Mouse (Mus musculus) heart, embryonic 13.5 days (tissue): Measurements from ENCODE around the gene Atp2b2. TPM values are rescaled to one million over a fixed set of nuclear protein-coding genes. Genes with fewer than 3 reads are reported as not detected.

Experiments used
- ATAC-seq: fragments of 200-750 bp; cut with Nextera tagmentation; 2 replicates; pipeline ENCODE4 v1.8.0; 2017; ENCODE audit warnings: moderate TSS enrichment; ENCODE audit not compliant: insufficient number of reproducible peaks, low FRiP score, low TSS enrichment; ENCODE audit errors: extremely low read depth
- H3K27ac ChIP-seq: fragments of 300-500 bp; sonication (generic); replicated peaks from 2 replicates; pipeline ENCODE4 v1.5.1; 2015; ENCODE audit warnings: moderate library complexity, mild to moderate bottlenecking, inconsistent platforms
- H3K27me3 ChIP-seq: fragments of 300-500 bp; sonication (generic); replicated peaks from 2 replicates; pipeline ENCODE4 v1.6.1; 2015; ENCODE audit warnings: mild to moderate bottlenecking, inconsistent platforms
- H3K36me3 ChIP-seq: fragments of 300-500 bp; sonication (generic); 2 replicates; pipeline ENCODE4 v1.6.1; 2015; ENCODE audit warnings: mild to moderate bottlenecking, inconsistent platforms
- H3K4me1 ChIP-seq: fragments of 300-500 bp; sonication (generic); 2 replicates; pipeline ENCODE4 v1.6.1; 2015; ENCODE audit warnings: inconsistent platforms
- H3K4me2 ChIP-seq: fragments of 300-500 bp; sonication (generic); 2 replicates; pipeline ENCODE4 v1.6.1; 2015; ENCODE audit warnings: inconsistent platforms, mild to moderate bottlenecking, moderate library complexity
- H3K4me3 ChIP-seq: fragments of 300-500 bp; sonication (generic); 2 replicates; pipeline ENCODE4 v1.5.1; 2015; ENCODE audit warnings: moderate library complexity, mild to moderate bottlenecking, inconsistent platforms
- H3K9ac ChIP-seq: fragments of 300-500 bp; sonication (generic); 2 replicates; pipeline ENCODE4 v1.6.1; 2015; ENCODE audit warnings: inconsistent platforms, mild to moderate bottlenecking, moderate library complexity
- H3K9me3 ChIP-seq: fragments of 300-500 bp; sonication (generic); 2 replicates; pipeline ENCODE4 v1.6.1; 2016; ENCODE audit warnings: inconsistent platforms
- WGBS: fragments of 180-500 bp; shearing (Covaris S2); methylation state at CpG from one replicate; pipeline ENCODE4 v1.1.7; 2015; ENCODE audit warnings: mixed read lengths; 5-methylcytosine and 5-hydroxymethylcytosine counted together
- polyA plus RNA-seq: library from polyadenylated mRNA; unstranded; fragments of >200 nt; fragmentation: Nextera tagmentation; extraction: Ambion mirVana; gene quantifications from 2 replicates; pipeline ENCODE4 v1.2.1, GENCODE M21; 2015

Gene Atp2b2
- polyA plus RNA-seq, 1 experiment from 2014 or later, result 0.07 TPM

DNA sequence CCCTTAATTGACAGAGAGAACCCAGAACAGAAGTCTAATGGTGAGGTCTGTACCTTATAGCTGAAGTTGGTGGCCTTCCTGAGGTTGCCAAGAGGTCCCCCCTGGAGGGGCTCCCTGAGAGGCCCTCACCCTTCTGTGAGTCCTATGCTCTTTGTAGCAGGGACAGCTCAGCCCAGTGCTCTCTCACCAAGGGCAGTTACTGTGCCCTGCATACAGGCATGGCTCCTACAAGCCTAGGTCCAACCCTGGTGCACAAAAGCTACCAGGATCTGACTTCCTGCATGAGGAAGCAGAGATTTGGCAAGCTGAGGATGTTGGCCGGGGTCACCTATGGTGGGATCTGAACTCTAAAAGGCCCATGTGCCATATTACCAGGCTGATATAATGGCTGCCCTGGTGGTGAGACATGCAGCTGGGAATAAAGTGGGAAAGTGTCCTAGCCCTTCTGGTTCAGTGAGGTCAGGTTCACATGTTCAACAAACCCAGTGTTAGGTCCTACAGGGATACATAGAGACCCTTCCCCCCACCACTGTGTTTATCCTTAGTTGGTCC, 186.2 kb downstream of the Atp2b2 start:
- 74% methylated on average over 1 of the region's 1 CpGs for WGBS
- Histone ChIP-seq H3K4me2 (no peak overlapping the region), H3K27me3 (peaks cover 25% of the 10 kb centered on the region), H3K27ac (no peak overlapping the region), H3K4me1 (no peaks in the 10 kb centered on the region), H3K4me3 (no peak overlapping the region), H3K9me3 (no peaks in the 10 kb centered on the region), H3K36me3 (no peaks in the 10 kb centered on the region), H3K9ac (no peak overlapping the region)
- ATAC-seq, result no peak

DNA sequence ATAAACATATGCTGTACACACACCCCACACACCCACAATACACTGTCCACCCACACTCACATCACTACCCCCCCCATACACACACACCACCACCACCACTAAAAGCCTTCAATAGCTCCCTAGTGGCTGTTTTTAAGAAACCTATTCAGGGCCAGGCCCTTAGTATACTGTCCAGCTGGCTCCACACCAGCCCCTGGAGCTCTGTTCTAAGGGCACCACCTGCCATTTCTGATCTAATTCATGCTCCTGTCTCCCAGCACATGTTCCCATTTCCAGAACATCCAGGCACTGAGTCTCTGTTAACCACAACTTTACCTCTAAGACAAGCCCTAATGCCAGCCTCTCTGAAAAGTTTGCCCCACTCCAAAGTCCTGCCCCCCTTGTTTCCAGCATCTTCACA, 186.8 kb downstream of the Atp2b2 start:
- no peak for ATAC-seq
- no peaks in the 10 kb centered on the region for H3K9me3 ChIP-seq

GRCm38 (mm10) chr6:113852318-113852717, 190.1 kb downstream of the Atp2b2 start:
- Histone ChIP-seq H3K9me3 (no peaks in the 10 kb centered on the region), H3K27ac (no peak overlapping the region), H3K9ac (no peak overlapping the region), H3K4me2 (no peak overlapping the region), H3K4me3 (no peak overlapping the region), H3K36me3 (no peaks in the 10 kb centered on the region), H3K4me1 (no peaks in the 10 kb centered on the region), H3K27me3 (peaks cover 10% of the 10 kb centered on the region)
- ATAC-seq, result no peak
- WGBS, result 11% methylated on average over 3 of the region's 3 CpGs

More for the DNA sequence above, 186.8 kb downstream of the Atp2b2 start:
- Histone ChIP-seq H3K9ac (no peak overlapping the region), H3K4me2 (no peak overlapping the region), H3K27ac (no peak overlapping the region), H3K4me3 (no peak overlapping the region), H3K4me1 (no peaks in the 10 kb centered on the region), H3K27me3 (peaks cover 21% of the 10 kb centered on the region), H3K36me3 (no peaks in the 10 kb centered on the region)

DNA sequence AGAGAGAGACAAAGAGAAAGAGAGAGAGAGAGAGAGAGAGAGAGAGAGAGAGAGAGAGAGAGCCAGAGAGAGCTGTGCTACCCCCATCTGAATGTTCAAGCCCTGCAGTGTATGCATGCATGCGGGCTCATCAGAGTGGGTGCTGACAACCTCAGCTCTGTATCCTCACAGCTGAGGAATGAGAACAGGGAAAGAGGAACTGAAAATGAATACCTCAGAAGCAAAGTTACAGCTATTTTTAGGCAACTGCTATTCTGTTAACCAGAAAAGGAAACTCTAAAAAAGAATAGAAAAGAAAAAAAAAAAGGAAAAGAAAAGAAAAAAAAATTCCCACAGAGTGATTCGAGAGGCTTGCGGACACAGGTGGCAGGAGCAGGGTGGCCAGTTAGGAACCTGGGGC, 192.6 kb downstream of the Atp2b2 start:
- H3K4me1 ChIP-seq, result no peaks in the 10 kb centered on the region

DNA sequence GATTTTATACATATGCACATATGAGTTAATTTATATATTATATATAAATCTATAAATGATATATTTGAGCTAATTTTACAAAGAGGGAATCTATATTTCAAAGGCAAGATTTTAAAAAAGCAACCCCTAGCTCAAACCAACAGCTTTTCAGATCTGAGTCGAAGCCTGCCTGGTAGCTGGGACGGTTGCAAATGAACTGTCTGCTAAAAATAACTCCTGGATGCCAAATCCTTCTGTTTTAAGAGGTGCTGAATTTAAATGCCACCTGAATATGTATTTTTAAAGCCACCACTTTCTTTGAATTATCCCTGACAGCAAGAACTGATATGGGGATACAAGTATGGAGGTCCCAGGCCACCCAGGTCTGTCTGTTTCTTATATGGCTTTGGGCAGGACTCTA, 193.8 kb downstream of the Atp2b2 start:
- H3K4me2 ChIP-seq, result no peak overlapping the region
- H3K9ac ChIP-seq, result no peak overlapping the region
- no peaks in the 10 kb centered on the region for H3K9me3 ChIP-seq
- WGBS, result 57% methylated on average over 2 of the region's 2 CpGs
- no peaks in the 10 kb centered on the region for H3K36me3 ChIP-seq
- peaks cover 19% of the 10 kb centered on the region for H3K27me3 ChIP-seq
- H3K4me3 ChIP-seq, result no peak overlapping the region
- ATAC-seq, result no peak
- no peaks in the 10 kb centered on the region for H3K4me1 ChIP-seq
- no peak overlapping the region for H3K27ac ChIP-seq

More for the DNA sequence above, 192.6 kb downstream of the Atp2b2 start:
- Histone ChIP-seq H3K4me2 (no peak overlapping the region), H3K9me3 (no peaks in the 10 kb centered on the region), H3K9ac (no peak overlapping the region), H3K4me3 (no peak overlapping the region), H3K36me3 (no peaks in the 10 kb centered on the region), H3K27ac (no peak overlapping the region), H3K27me3 (peaks cover 21% of the 10 kb centered on the region)
- 79% methylated on average over 3 of the region's 3 CpGs for WGBS
- ATAC-seq, result no peak

DNA sequence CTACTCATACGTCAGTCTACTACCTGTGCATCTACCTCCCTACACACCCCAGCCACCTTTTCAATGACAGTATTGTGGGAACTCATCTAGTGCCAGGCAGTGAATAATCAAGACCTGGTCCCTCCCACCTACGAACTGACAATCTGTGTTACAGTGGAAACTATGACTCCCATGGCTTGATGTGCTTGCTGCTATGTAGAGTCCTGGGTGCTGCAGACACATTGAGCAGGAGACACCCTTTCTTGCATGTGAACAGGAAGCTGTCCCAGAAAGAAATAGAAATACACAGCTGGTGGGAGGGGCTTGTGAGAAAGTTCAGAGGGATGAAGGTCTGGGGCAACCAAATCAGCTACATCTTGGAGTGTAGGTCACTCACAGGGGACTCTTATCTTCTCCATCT, 195.3 kb downstream of the Atp2b2 start:
- Histone ChIP-seq H3K9me3 (no peaks in the 10 kb centered on the region), H3K4me2 (no peak overlapping the region), H3K9ac (no peak overlapping the region), H3K4me3 (no peak overlapping the region), H3K27ac (no peak overlapping the region), H3K27me3 (peaks cover 33% of the 10 kb centered on the region), H3K4me1 (no peaks in the 10 kb centered on the region), H3K36me3 (no peaks in the 10 kb centered on the region)
- WGBS, result 69% methylated on average over 2 of the region's 2 CpGs
- ATAC-seq, result no peak

DNA sequence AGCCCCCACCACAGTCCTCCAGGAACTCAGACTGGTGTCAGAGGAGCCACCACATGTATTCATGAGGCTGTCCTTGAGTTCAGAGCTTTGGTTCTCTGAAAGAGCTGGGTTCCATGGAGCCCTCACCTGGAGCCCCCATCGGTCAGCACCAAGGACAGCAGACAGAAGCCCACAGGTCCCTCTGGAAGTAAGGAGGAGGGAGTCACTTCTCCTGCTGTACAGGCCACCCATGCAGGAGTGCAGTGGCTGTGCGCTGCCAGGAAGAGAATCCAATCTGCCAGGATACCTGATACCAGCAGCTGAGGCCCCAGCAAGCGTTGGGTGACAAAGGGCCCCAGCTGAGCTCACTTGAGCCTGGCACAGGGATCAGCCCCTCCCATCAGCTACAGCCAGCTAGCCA, 199.2 kb downstream of the Atp2b2 start:
- Histone ChIP-seq H3K9ac (no peak overlapping the region), H3K9me3 (no peaks in the 10 kb centered on the region), H3K4me1 (no peaks in the 10 kb centered on the region), H3K4me3 (no peak overlapping the region), H3K27me3 (peaks cover 71% of the 10 kb centered on the region), H3K27ac (no peak overlapping the region), H3K4me2 (no peak overlapping the region), H3K36me3 (no peaks in the 10 kb centered on the region)
- WGBS, result 8% methylated on average over 3 of the region's 3 CpGs
- ATAC-seq, result no peak

DNA sequence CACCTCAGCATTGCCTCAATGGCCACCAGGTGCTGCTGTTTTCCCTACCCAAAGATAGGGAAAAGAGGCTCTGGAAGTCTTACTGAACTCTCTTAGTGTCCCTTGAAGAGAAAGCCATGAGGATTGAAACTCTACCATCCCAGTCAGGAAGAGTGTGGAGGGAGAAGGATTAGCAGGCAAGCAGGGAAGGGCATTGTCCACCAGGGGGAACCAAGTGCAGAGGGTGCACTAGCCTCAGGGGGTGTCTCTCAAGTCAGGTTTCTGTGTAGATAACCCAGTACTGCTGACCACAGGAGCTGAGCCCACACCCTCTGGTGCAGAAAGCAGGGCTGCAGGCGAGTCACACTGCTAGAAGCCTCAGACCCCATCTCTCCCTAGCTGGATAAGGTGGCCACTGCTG, 203.9 kb downstream of the Atp2b2 start:
- ATAC-seq, result no peak

DNA sequence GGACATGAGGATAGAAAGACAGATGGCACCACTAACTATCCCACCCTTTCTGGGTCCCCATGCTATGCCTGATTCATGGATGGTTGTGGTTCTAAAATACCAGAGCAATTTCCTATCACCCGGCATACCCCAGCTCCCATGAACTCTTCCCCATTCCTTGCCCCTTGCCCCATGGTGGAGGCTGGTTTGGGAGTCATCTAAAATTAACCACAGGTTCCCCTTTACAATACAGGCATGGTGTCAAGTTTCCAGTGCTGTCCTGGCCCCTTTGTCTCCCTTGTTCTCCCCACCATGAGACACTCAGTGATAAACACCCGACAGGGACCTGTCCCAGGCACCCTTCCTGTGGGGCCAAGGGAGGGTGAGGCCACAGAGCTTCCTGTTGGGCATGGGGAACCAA, 204.7 kb downstream of the Atp2b2 start:
- no peak for ATAC-seq
- H3K4me1 ChIP-seq, result 0 out of 2 replicates have a peak, but pooled peaks cover 4% of the 10 kb centered on the region
- 41% methylated on average over 2 of the region's 2 CpGs for WGBS
- no peak overlapping the region for H3K4me3 ChIP-seq
- peaks cover 93% of the 10 kb centered on the region for H3K27me3 ChIP-seq
- no peaks in the 10 kb centered on the region for H3K36me3 ChIP-seq
- no peak overlapping the region for H3K9ac ChIP-seq
- H3K9me3 ChIP-seq, result no peaks in the 10 kb centered on the region
- H3K4me2 ChIP-seq, result no peak overlapping the region
- H3K27ac ChIP-seq, result no peak overlapping the region

More for the DNA sequence above, 203.9 kb downstream of the Atp2b2 start:
- no peaks in the 10 kb centered on the region for H3K36me3 ChIP-seq
- no peak overlapping the region for H3K9ac ChIP-seq
- no peaks in the 10 kb centered on the region for H3K9me3 ChIP-seq
- no peak overlapping the region for H3K4me2 ChIP-seq
- 0 out of 2 replicates have a peak, but pooled peaks cover 4% of the 10 kb centered on the region for H3K4me1 ChIP-seq
- WGBS, result 24% methylated on average over 1 of the region's 1 CpGs
- H3K27me3 ChIP-seq, result peaks cover 93% of the 10 kb centered on the region
- no peak overlapping the region for H3K27ac ChIP-seq
- no peak overlapping the region for H3K4me3 ChIP-seq

GRCm38 (mm10) chr6:113836545-113836944, 205.9 kb downstream of the Atp2b2 start:
- no peak for ATAC-seq
- Histone ChIP-seq H3K4me2 (no peak overlapping the region), H3K4me1 (0 out of 2 replicates have a peak, but pooled peaks cover 4% of the 10 kb centered on the region), H3K9me3 (no peaks in the 10 kb centered on the region), H3K36me3 (no peaks in the 10 kb centered on the region), H3K27me3 (peaks cover 93% of the 10 kb centered on the region), H3K4me3 (no peak overlapping the region), H3K9ac (no peak overlapping the region), H3K27ac (no peak overlapping the region)
- WGBS, result 19% methylated on average over 3 of the region's 3 CpGs

- Histone ChIP-seq H3K4me1 (no peaks in the 10 kb centered on the region), H3K4me3 (no peak overlapping the region), H3K36me3 (no peaks in the 10 kb centered on the region), H3K27ac (no peak overlapping the region), H3K9me3 (no peaks in the 10 kb centered on the region), H3K4me2 (no peak overlapping the region), H3K9ac (no peak overlapping the region), H3K27me3 (peaks cover 97% of the 10 kb centered on the region)
- no peak for ATAC-seq
- 79% methylated on average over 2 of the region's 2 CpGs for WGBS
Measured at GRCm38 (mm10) chr6:113830463-113830862, 211.9 kb downstream of the Atp2b2 start.

DNA sequence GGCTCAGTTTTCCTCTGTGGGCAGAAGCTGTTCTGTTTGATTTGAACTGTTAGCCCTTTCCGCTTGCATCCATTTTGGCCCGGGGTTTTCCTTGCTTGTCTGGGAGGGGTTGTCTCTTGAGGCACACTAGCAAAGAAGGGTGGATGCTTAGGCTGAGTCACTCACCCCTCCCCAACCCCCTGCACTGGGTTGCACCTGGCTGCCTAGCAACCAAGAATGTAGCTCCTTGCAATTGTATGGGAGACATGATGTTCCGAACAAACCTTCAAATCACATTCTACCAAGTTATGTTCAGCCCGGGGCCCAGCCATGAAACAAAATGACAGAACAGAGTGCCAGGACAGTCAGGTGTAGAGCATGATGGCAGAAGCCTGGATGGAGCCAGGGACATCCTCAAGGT, 215.1 kb downstream of the Atp2b2 start:
- Histone ChIP-seq H3K9ac (no peak overlapping the region), H3K4me3 (no peak overlapping the region), H3K9me3 (no peaks in the 10 kb centered on the region), H3K27me3 (peaks cover 83% of the 10 kb centered on the region), H3K36me3 (no peaks in the 10 kb centered on the region), H3K4me1 (no peaks in the 10 kb centered on the region), H3K4me2 (no peak overlapping the region), H3K27ac (no peak overlapping the region)
- no peak for ATAC-seq
- WGBS, result 80% methylated on average over 4 of the region's 4 CpGs
